Mouse (Mus musculus): ENCODE data around the gene Man1c1. TPM values are rescaled to one million over a fixed set of nuclear protein-coding genes. Genes with fewer than 3 reads are reported as not detected.
A peak's percentile ranks its signal among the peaks of the same experiment; 100 is the strongest.

Man1c1 gene
- polyA plus RNA-seq, 1 experiment from 2014 or later, result 2.4 TPM

DNA sequence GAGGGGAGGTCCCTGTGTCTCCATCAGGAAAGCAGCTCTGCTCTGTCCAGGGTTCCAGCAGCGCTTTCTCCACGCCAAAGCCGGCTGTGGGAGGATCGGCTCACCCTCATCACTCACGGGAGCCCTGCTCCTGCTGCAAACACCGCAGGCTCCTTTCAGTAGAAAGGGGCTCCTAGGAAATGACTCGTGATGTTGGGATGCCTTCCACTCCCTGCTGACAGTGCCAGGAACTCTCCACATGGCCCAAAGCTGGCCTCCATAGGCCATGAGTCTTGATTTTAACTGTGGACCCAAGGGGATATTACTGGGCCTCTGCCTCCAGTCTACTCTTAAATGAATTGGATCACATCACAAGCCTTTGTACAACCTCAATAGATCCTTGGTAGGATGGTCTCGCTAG lies 134.3 kb downstream of the Man1c1 start:
- no peak overlapping the region for H3K4me2 ChIP-seq
- 82% methylated on average over 8 of the region's 8 CpGs for WGBS
- no peak overlapping the region for H3K4me3 ChIP-seq
- no peak overlapping the region for H3K9ac ChIP-seq
- ATAC-seq (ENCODE audit: insufficient number of reproducible peaks, insufficient read depth, low FRiP score, low TSS enrichment, low read depth), result no peak
- no peaks in the 10 kb centered on the region; the same call in 1 of the 2 replicates for H3K27me3 ChIP-seq
- H3K27ac ChIP-seq, result no peak overlapping the region
- peaks cover 7% of the 10 kb centered on the region for H3K36me3 ChIP-seq
- 0 out of 2 replicates have a peak, but pooled peaks cover 2% of the 10 kb centered on the region for H3K4me1 ChIP-seq
- peaks cover 6% of the 10 kb centered on the region; the same call in 1 of the 2 replicates for H3K9me3 ChIP-seq

GRCm38 (mm10) chr4:134569205-134569604 lies 134.9 kb downstream of the Man1c1 start:
- no peak for ATAC-seq (ENCODE audit: insufficient number of reproducible peaks, insufficient read depth, low FRiP score, low TSS enrichment, low read depth)
- Histone ChIP-seq H3K36me3 (peaks cover 7% of the 10 kb centered on the region), H3K9ac (no peak overlapping the region), H3K27ac (no peak overlapping the region), H3K27me3 (no peaks in the 10 kb centered on the region; the same call in 1 of the 2 replicates), H3K4me3 (no peak overlapping the region), H3K4me1 (0 out of 2 replicates have a peak, but pooled peaks cover 2% of the 10 kb centered on the region), H3K9me3 (peaks cover 6% of the 10 kb centered on the region; the same call in 1 of the 2 replicates), H3K4me2 (no peak overlapping the region)
- 72% methylated on average over 6 of the region's 6 CpGs for WGBS

DNA sequence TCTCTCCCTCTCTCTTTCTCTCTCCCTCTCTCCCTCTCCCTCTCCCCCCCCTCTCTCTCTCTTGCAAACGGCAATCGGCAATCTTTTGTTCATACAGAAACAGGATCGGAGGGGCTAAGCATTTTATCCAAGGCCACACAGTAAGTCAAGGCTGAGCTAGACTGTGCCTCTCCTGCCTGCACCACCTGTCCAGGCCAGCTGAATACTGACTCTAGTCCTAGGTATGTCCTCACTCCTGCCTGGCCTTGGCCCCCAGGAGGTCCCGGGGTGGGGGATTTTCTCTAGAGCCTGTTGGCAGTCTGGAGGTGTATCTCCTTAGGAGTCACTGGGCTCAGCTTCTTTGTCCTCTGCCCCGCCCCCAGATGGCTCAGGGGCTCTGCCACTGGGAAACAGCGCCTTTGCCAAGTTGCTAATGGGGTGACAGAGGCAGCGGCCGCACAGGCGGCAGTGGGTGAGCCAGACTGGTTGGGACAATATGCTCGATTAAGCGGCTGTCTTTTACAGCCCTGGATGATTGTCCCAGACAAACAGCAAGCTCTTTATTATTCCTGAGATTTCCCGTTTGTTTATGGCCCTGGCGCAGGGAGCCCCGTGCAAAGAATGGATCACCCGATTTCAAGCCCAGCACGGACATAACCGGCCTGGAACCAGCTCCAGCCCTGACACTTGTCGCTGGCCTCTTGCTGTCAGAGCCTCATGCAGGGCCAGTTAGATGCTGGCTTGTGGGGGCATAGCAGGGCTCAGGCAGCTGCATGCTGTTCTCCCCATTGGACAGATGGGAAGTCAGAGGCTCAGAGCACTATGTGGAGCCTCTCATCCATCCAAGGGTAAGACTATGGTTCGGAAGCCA lies 136.5 kb downstream of the Man1c1 start:
- WGBS, result 45% methylated on average over 19 of the region's 19 CpGs
- no peak overlapping the region for H3K4me3 ChIP-seq

GRCm38 (mm10) chr4:134564093-134564492 lies 140.0 kb downstream of the Man1c1 start:
- peaks cover 7% of the 10 kb centered on the region for H3K36me3 ChIP-seq

More for the DNA sequence above, 136.5 kb downstream of the Man1c1 start:
- ATAC-seq (ENCODE audit: insufficient number of reproducible peaks, insufficient read depth, low FRiP score, low TSS enrichment, low read depth), result no peak
- Histone ChIP-seq H3K27me3 (no peaks in the 10 kb centered on the region; the same call in 1 of the 2 replicates), H3K4me1 (0 out of 2 replicates have a peak, but pooled peaks cover 2% of the 10 kb centered on the region), H3K9ac (no peak overlapping the region), H3K27ac (no peak overlapping the region), H3K9me3 (peaks cover 6% of the 10 kb centered on the region; the same call in 1 of the 2 replicates), H3K36me3 (peaks cover 7% of the 10 kb centered on the region), H3K4me2 (no peak overlapping the region)

GRCm38 (mm10) chr4:134563624-134564023 lies 140.5 kb downstream of the Man1c1 start:
- Histone ChIP-seq H3K4me1 (peaks cover 4% of the 10 kb centered on the region), H3K36me3 (peaks cover 7% of the 10 kb centered on the region), H3K9me3 (peaks cover 6% of the 10 kb centered on the region; the same call in 1 of the 2 replicates), H3K27ac (no peak overlapping the region), H3K4me2 (no peak overlapping the region), H3K9ac (no peak overlapping the region), H3K27me3 (no peaks in the 10 kb centered on the region; the same call in 1 of the 2 replicates), H3K4me3 (no peak overlapping the region)
- no peak for ATAC-seq (ENCODE audit: insufficient number of reproducible peaks, insufficient read depth, low FRiP score, low TSS enrichment, low read depth)
- 87% methylated on average over 16 of the region's 16 CpGs for WGBS

More at GRCm38 (mm10) chr4:134564093-134564492, 140.0 kb downstream of the Man1c1 start:
- H3K9me3 ChIP-seq, result peaks cover 6% of the 10 kb centered on the region; the same call in 1 of the 2 replicates
- no peak overlapping the region for H3K9ac ChIP-seq
- H3K4me1 ChIP-seq, result 0 out of 2 replicates have a peak, but pooled peaks cover 2% of the 10 kb centered on the region
- H3K27me3 ChIP-seq, result no peaks in the 10 kb centered on the region; the same call in 1 of the 2 replicates
- H3K27ac ChIP-seq, result no peak overlapping the region; the same call in 1 of the 2 replicates
- ATAC-seq (ENCODE audit: insufficient number of reproducible peaks, insufficient read depth, low FRiP score, low TSS enrichment, low read depth), result no peak
- no peak overlapping the region for H3K4me3 ChIP-seq
- H3K4me2 ChIP-seq, result no peak overlapping the region
- WGBS, result 82% methylated on average over 6 of the region's 6 CpGs

DNA sequence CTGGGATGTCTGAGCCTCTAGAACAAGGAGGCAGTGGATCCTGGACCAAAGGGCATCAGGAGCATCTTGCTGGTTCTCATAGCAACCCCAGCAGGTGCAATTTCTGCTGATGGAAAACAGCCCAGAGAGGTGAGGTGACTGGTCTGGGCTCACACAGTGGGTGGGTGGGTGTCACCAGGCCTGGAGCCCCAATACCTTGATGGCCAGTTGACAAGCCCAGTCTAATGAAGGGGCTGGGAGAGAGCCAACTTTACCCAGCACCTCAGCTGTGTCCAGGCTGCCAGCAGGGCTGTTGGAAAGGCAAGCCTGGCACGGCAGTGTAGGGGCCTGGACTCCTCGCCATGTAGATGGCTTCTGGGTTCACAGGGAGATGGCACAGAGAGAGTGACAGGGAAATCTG lies 142.1 kb downstream of the Man1c1 start:
- Histone ChIP-seq H3K9me3 (peaks cover 6% of the 10 kb centered on the region; the same call in 1 of the 2 replicates), H3K4me1 (peaks cover 13% of the 10 kb centered on the region), H3K27me3 (no peaks in the 10 kb centered on the region), H3K4me3 (no peak overlapping the region), H3K27ac (no peak overlapping the region), H3K4me2 (no peak overlapping the region), H3K9ac (no peak overlapping the region), H3K36me3 (peaks cover 7% of the 10 kb centered on the region)
- ATAC-seq (ENCODE audit: insufficient number of reproducible peaks, insufficient read depth, low FRiP score, low TSS enrichment, low read depth), result no peak
- 95% methylated on average over 2 of the region's 2 CpGs for WGBS

GRCm38 (mm10) chr4:134560699-134561098 lies 143.4 kb downstream of the Man1c1 start:
- WGBS, result 92% methylated on average over 8 of the region's 8 CpGs
- H3K27me3 ChIP-seq, result no peaks in the 10 kb centered on the region
- no peak for ATAC-seq (ENCODE audit: insufficient number of reproducible peaks, insufficient read depth, low FRiP score, low TSS enrichment, low read depth)

DNA sequence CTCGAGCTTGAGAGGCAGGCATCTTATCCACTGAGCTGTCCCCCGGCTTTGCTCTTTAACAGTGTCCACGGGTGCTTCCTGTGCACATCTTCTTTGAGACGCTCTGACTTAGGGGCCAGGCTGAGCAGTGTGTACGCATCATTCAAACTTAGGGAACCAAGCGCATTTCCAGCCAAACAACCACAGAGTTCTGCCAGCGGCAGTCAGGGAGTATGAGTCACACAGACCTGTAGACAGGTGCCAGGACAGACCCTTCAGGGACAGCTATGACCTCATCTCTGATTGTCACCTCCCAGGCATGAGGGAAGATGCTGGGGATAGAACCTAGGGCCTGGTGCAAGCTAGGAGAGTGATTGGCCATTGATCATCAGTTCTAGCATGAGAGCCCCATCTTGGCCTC lies 144.9 kb downstream of the Man1c1 start:
- no peaks in the 10 kb centered on the region for H3K9me3 ChIP-seq
- no peak for ATAC-seq (ENCODE audit: insufficient number of reproducible peaks, insufficient read depth, low FRiP score, low TSS enrichment, low read depth)
- H3K36me3 ChIP-seq, result no peaks in the 10 kb centered on the region; the same call in 1 of the 2 replicates
- peak overlapping the region; percentile 41; the same call in 1 of the 2 replicates for H3K27ac ChIP-seq
- no peak overlapping the region for H3K9ac ChIP-seq
- peaks cover 13% of the 10 kb centered on the region for H3K4me1 ChIP-seq
- WGBS, result 74% methylated on average over 7 of the region's 7 CpGs
- H3K4me3 ChIP-seq, result no peak overlapping the region
- H3K27me3 ChIP-seq, result no peaks in the 10 kb centered on the region
- no peak overlapping the region for H3K4me2 ChIP-seq

More at GRCm38 (mm10) chr4:134560699-134561098, 143.4 kb downstream of the Man1c1 start:
- Histone ChIP-seq H3K9ac (no peak overlapping the region), H3K27ac (no peak overlapping the region), H3K9me3 (peaks cover 6% of the 10 kb centered on the region; the same call in 1 of the 2 replicates), H3K4me3 (no peak overlapping the region), H3K4me1 (peaks cover 13% of the 10 kb centered on the region), H3K4me2 (no peak overlapping the region), H3K36me3 (peaks cover 4% of the 10 kb centered on the region)

- Histone ChIP-seq H3K4me2 (peak overlapping the region; percentile 1; the same call in 1 of the 2 replicates), H3K27me3 (no peaks in the 10 kb centered on the region), H3K36me3 (no peaks in the 10 kb centered on the region), H3K4me1 (peaks cover 13% of the 10 kb centered on the region), H3K9me3 (no peaks in the 10 kb centered on the region), H3K4me3 (no peak overlapping the region), H3K27ac (peak overlapping the region; percentile 41), H3K9ac (no peak overlapping the region)
- no peak for ATAC-seq (ENCODE audit: insufficient number of reproducible peaks, insufficient read depth, low FRiP score, low TSS enrichment, low read depth)
- 28% methylated on average over 9 of the region's 9 CpGs for WGBS
These were observed 145.4 kb downstream of the Man1c1 start for GRCm38 (mm10) chr4:134558570-134559113.

DNA sequence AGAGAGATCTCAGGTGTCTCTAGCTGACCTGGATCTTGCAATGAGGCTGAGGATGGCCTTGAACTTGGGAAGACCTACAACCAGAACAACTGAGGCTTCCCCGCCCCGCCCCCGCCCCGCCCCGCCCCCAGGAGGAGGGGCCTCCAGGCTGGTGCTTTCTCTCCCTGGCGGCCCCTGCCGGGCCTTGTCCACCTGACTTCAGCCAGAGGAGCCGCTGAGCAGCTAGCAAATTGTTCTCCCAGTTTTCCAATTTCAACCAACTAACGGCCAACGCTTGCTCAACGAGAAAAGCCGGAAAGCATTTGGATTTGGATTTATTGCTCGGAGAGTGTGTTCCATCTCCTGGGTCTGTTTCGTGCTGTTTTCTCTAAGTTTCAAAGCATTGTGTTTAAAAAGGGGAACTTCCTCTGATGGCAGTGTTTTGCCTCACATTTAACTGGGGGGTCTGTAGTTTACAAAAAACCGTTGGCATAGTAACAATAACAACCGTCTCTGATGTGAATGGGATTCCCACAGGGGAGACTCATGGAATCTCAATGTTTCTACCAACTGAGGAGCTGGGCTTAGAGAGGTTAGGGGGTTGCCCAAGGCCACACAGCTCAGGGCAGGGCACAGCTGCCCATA lies 146.4 kb downstream of the Man1c1 start:
- WGBS, result 11% methylated on average over 16 of the region's 16 CpGs
- Histone ChIP-seq H3K9ac (peak overlapping the region; percentile 51; the same call in 1 of the 2 replicates), H3K9me3 (no peaks in the 10 kb centered on the region)

GRCm38 (mm10) chr4:134555956-134556580 lies 148.0 kb downstream of the Man1c1 start:
- H3K27me3 ChIP-seq, result no peaks in the 10 kb centered on the region
- no peak for ATAC-seq (ENCODE audit: insufficient number of reproducible peaks, insufficient read depth, low FRiP score, low TSS enrichment, low read depth)

More for the DNA sequence above, 146.4 kb downstream of the Man1c1 start:
- peak overlapping the region; percentile 41 for H3K27ac ChIP-seq
- peak overlapping the region; percentile 1; the same call in 1 of the 2 replicates for H3K4me2 ChIP-seq
- no peaks in the 10 kb centered on the region for H3K36me3 ChIP-seq
- peaks cover 13% of the 10 kb centered on the region for H3K4me1 ChIP-seq
- ATAC-seq (ENCODE audit: insufficient number of reproducible peaks, insufficient read depth, low FRiP score, low TSS enrichment, low read depth), result no peak
- no peaks in the 10 kb centered on the region for H3K27me3 ChIP-seq
- no peak overlapping the region for H3K4me3 ChIP-seq

More at GRCm38 (mm10) chr4:134555956-134556580, 148.0 kb downstream of the Man1c1 start:
- Histone ChIP-seq H3K4me3 (no peak overlapping the region), H3K4me1 (peaks cover 18% of the 10 kb centered on the region), H3K27ac (no peak overlapping the region), H3K36me3 (no peaks in the 10 kb centered on the region), H3K4me2 (no peak overlapping the region), H3K9ac (no peak overlapping the region), H3K9me3 (no peaks in the 10 kb centered on the region)
- 68% methylated on average over 7 of the region's 8 CpGs for WGBS

Measured in embryonic facial prominence, embryonic 13.5 days (tissue).